Mouse (Mus musculus): Measurements from ENCODE around the gene Rfc4.

DNA sequence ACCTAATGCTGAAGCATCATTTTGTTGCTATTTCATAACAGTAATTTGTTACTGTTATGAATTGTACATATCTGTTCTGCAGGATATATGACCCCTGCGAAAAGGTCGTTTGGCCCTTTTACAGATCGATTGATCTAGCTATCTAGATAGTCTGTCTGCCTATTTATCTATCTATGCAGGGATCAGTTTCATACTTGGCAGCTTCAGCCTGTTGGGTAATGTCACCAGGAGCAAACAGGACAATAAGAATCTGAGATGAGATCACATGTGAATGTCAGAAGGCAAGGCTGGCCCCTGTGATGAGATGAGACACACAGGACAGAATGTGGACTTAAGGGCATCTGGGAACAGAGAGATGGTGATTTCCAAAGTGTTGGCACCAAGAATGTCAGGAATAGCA lies 2.8 kb upstream of the Rfc4 start:
- TF ChIP-seq POLR2A (IDR thresholded peaks at IDR 0.05; ENCODE audit: control insufficient read depth, low read depth, low read length) (no peak), CTCF (IDR thresholded peaks at IDR 0.05; ENCODE audit: control insufficient read depth, insufficient read depth, insufficient replicate concordance, low read depth, low read length) (no peak)
